Mouse (Mus musculus): ENCODE results near the gene Prpf38b. TPM values are rescaled to one million over a fixed set of nuclear protein-coding genes. Genes with fewer than 3 reads are reported as not detected.

Prpf38b gene
- polyA plus RNA-seq (2015; fragmentation: Nextera tagmentation; extraction: Ambion mirVana), result 42.5 and 48.7 TPM in 2 replicates

GRCm38 (mm10) chr3:108911548-108912413 lies at the start of gene Prpf38b:
Gene Prpf38b, minus strand, starts transcription at chr3:108911727.
- Histone ChIP-seq H3K9ac (replicated peaks; ENCODE audit: low read depth) (peak within 1 kb of the TSS; percentile 91), H3K27ac (ENCODE audit: low read length) (peak within 1 kb of the TSS; percentile 100), H3K4me1 (ENCODE audit: insufficient read depth, low read depth, low read length) (peaks cover 3% of the 10 kb centered on the region; the same call in 1 of the 2 replicates), H3K4me2 (replicated peaks; ENCODE audit: low read depth, low read length) (peak within 1 kb of the TSS; percentile 85), H3K4me3 (ENCODE audit: low read depth, low read length) (peak within 1 kb of the TSS; percentile 94), H3K36me3 (ENCODE audit: insufficient read depth, low read length) (no peaks in the 10 kb centered on the region), H3K27me3 (replicated peaks; ENCODE audit: insufficient read depth, low read length) (no peaks in the 10 kb centered on the region), H3K9me3 (ENCODE audit: low read length) (no peaks in the 10 kb centered on the region)
- WGBS, result 2% methylated on average over 53 of the region's 53 CpGs
- peak; percentile 60; the same call in 1 of the 2 replicates for TF ChIP-seq EP300 (IDR thresholded peaks at IDR 0.05)
- TF ChIP-seq CTCF (IDR thresholded peaks at IDR 0.05), result no peak
- ATAC-seq, result peak; percentile 99
- peak; percentile 98 for DNase-seq (ENCODE audit: low spot score)

GRCm38 (mm10) chr3:108961226-108961625 lies 49.7 kb upstream of the Prpf38b start:
- 25% methylated on average over 7 of the region's 7 CpGs for WGBS
- Histone ChIP-seq H3K4me1 (ENCODE audit: insufficient read depth, low read depth, low read length) (peaks cover 5% of the 10 kb centered on the region; the same call in 1 of the 2 replicates), H3K9ac (replicated peaks; ENCODE audit: low read depth) (no peak overlapping the region), H3K4me3 (ENCODE audit: low read depth, low read length) (no peak overlapping the region), H3K9me3 (ENCODE audit: low read length) (no peaks in the 10 kb centered on the region), H3K36me3 (ENCODE audit: insufficient read depth, low read length) (no peaks in the 10 kb centered on the region), H3K4me2 (replicated peaks; ENCODE audit: low read depth, low read length) (peak overlapping the region; percentile 32; the same call in 1 of the 2 replicates), H3K27ac (ENCODE audit: low read length) (no peak overlapping the region), H3K27me3 (replicated peaks; ENCODE audit: insufficient read depth, low read length) (no peaks in the 10 kb centered on the region)
- ATAC-seq (peak; percentile 90), DNase-seq (ENCODE audit: low spot score) (peak; percentile 88)
- no peak for TF ChIP-seq CTCF (IDR thresholded peaks at IDR 0.05)
- TF ChIP-seq EP300 (IDR thresholded peaks at IDR 0.05), result no peak

- Histone ChIP-seq H3K9ac (replicated peaks; ENCODE audit: low read depth) (no peak overlapping the region), H3K27ac (ENCODE audit: low read length) (peak overlapping the region; percentile 32; the same call in 1 of the 2 replicates), H3K4me1 (ENCODE audit: insufficient read depth, low read depth, low read length) (peaks cover 5% of the 10 kb centered on the region; the same call in 1 of the 2 replicates), H3K36me3 (ENCODE audit: insufficient read depth, low read length) (no peaks in the 10 kb centered on the region), H3K4me2 (replicated peaks; ENCODE audit: low read depth, low read length) (no peak overlapping the region), H3K4me3 (ENCODE audit: low read depth, low read length) (no peak overlapping the region), H3K9me3 (ENCODE audit: low read length) (no peaks in the 10 kb centered on the region), H3K27me3 (replicated peaks; ENCODE audit: insufficient read depth, low read length) (no peaks in the 10 kb centered on the region)
- TF ChIP-seq EP300 (IDR thresholded peaks at IDR 0.05) (no peak), CTCF (IDR thresholded peaks at IDR 0.05) (no peak)
- DNase-seq (ENCODE audit: low spot score) (peak; percentile 51), ATAC-seq (no peak)
- 54% methylated on average over 13 of the region's 13 CpGs for WGBS
Measured at GRCm38 (mm10) chr3:108959680-108960295, 48.3 kb upstream of the Prpf38b start.

GRCm38 (mm10) chr3:108957976-108958375 lies 46.4 kb upstream of the Prpf38b start:
- no peaks in the 10 kb centered on the region for H3K9me3 ChIP-seq (ENCODE audit: low read length)
- H3K9ac ChIP-seq (replicated peaks; ENCODE audit: low read depth), result no peak overlapping the region
- H3K4me3 ChIP-seq (ENCODE audit: low read depth, low read length), result no peak overlapping the region
- no peaks in the 10 kb centered on the region for H3K36me3 ChIP-seq (ENCODE audit: insufficient read depth, low read length)
- peak; percentile 24 for DNase-seq (ENCODE audit: low spot score)
- H3K27ac ChIP-seq (ENCODE audit: low read length), result no peak overlapping the region
- ATAC-seq, result no peak
- H3K4me2 ChIP-seq (replicated peaks; ENCODE audit: low read depth, low read length), result no peak overlapping the region
- no peak for TF ChIP-seq EP300 (IDR thresholded peaks at IDR 0.05)
- no peak for TF ChIP-seq CTCF (IDR thresholded peaks at IDR 0.05)
- H3K27me3 ChIP-seq (replicated peaks; ENCODE audit: insufficient read depth, low read length), result no peaks in the 10 kb centered on the region
- peaks cover 5% of the 10 kb centered on the region; the same call in 1 of the 2 replicates for H3K4me1 ChIP-seq (ENCODE audit: insufficient read depth, low read depth, low read length)

GRCm38 (mm10) chr3:108940996-108941395 lies 29.5 kb upstream of the Prpf38b start:
- H3K27ac ChIP-seq (ENCODE audit: low read length), result no peak overlapping the region
- ATAC-seq (no peak), DNase-seq (ENCODE audit: low spot score) (no peak)
- TF ChIP-seq EP300 (IDR thresholded peaks at IDR 0.05), result no peak
- TF ChIP-seq CTCF (IDR thresholded peaks at IDR 0.05), result no peak
- H3K27me3 ChIP-seq (replicated peaks; ENCODE audit: insufficient read depth, low read length), result no peaks in the 10 kb centered on the region
- H3K4me3 ChIP-seq (ENCODE audit: low read depth, low read length), result no peak overlapping the region
- H3K4me2 ChIP-seq (replicated peaks; ENCODE audit: low read depth, low read length), result no peak overlapping the region
- no peaks in the 10 kb centered on the region for H3K36me3 ChIP-seq (ENCODE audit: insufficient read depth, low read length)
- no peaks in the 10 kb centered on the region for H3K9me3 ChIP-seq (ENCODE audit: low read length)
- H3K4me1 ChIP-seq (ENCODE audit: insufficient read depth, low read depth, low read length), result no peaks in the 10 kb centered on the region
- H3K9ac ChIP-seq (replicated peaks; ENCODE audit: low read depth), result no peak overlapping the region
- WGBS, result 86% methylated on average over 10 of the region's 10 CpGs

GRCm38 (mm10) chr3:108940001-108940633 lies 28.6 kb upstream of the Prpf38b start, which contains the start of gene Gm9857:
Gene Gm9857, minus strand, starts transcription at chr3:108940445.
- H3K27ac ChIP-seq (ENCODE audit: low read length), result no peak within 1 kb of the TSS
- no peak for TF ChIP-seq EP300 (IDR thresholded peaks at IDR 0.05)
- no peak for TF ChIP-seq CTCF (IDR thresholded peaks at IDR 0.05)
- no peaks in the 10 kb centered on the region for H3K4me1 ChIP-seq (ENCODE audit: insufficient read depth, low read depth, low read length)
- peak within 1 kb of the TSS; percentile 48 for H3K4me2 ChIP-seq (replicated peaks; ENCODE audit: low read depth, low read length)
- H3K9me3 ChIP-seq (ENCODE audit: low read length), result no peaks in the 10 kb centered on the region
- no peak within 1 kb of the TSS for H3K9ac ChIP-seq (replicated peaks; ENCODE audit: low read depth)
- H3K4me3 ChIP-seq (ENCODE audit: low read depth, low read length), result no peak within 1 kb of the TSS
- DNase-seq (ENCODE audit: low spot score), result peak; percentile 18
- no peaks in the 10 kb centered on the region for H3K36me3 ChIP-seq (ENCODE audit: insufficient read depth, low read length)
- WGBS, result 54% methylated on average over 36 of the region's 59 CpGs
- peak; percentile 58 for ATAC-seq
- H3K27me3 ChIP-seq (replicated peaks; ENCODE audit: insufficient read depth, low read length), result no peaks in the 10 kb centered on the region

All from lung, postnatal 0 days (tissue).